Mouse (Mus musculus): ENCODE data around the gene Dab1. TPM values are rescaled to one million over a fixed set of nuclear protein-coding genes. Genes with fewer than 3 reads are reported as not detected.
A peak's percentile ranks its signal among the peaks of the same experiment; 100 is the strongest.

The Dab1 gene
- total RNA-seq, 2 experiments from 2014 or later = 0.21 TPM; not detected in 1

GRCm38 (mm10) chr4:103793589-103794312 is 174.6 kb downstream of the Dab1 start:
- intact Hi-C loops (cut with DNase I; ENCODE audit: low total_unique reads) = no loop called here
- DNase-seq = no peak

DNA sequence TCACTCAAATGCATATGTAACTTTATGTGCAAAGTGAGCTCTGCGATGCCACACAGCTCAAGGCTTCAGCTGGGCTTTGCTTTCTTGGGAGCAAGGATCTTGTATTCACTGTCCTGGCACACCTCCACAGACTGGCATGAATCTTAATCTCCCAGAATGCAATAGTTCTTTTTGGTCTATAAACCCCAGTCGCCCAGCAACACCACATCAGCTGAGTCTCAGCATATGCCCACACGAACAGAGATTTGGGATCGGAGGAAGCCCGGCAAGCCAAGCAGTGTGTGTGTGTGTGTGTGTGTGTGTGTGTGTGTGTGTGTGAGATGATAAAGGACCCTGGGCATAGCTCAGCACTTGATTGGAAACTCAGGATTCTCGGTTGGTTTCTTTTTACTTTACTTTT is 177.3 kb downstream of the Dab1 start:
- intact Hi-C loops (cut with DNase I; ENCODE audit: low total_unique reads) = no loop called here
- DNase-seq = no peak

- no peak for DNase-seq
- intact Hi-C loops (cut with DNase I; ENCODE audit: low total_unique reads) = no loop called here
These were observed 183.3 kb downstream of the Dab1 start for GRCm38 (mm10) chr4:103802439-103802838.

DNA sequence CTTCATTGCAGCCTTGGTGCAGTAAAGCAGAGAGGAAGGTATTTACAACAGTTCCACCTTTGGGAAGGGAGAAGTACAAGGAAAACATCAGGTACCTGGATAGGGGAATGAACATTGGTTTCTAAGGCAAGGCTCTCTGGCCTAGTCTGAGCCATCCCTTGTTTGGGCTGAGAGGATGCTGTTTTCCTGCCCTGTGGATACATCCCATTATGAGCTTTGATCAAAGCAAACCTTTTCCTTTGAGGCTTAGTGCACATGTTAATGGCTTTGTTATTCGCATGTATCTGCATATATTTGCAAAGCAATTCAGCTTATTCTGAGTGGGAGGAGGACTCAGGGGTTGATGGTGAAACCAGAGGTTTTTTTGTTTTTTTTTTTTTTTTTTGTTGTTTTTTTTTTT is 185.3 kb downstream of the Dab1 start:
- no peak for DNase-seq
- intact Hi-C loops (cut with DNase I; ENCODE audit: low total_unique reads) = no loop called here

DNA sequence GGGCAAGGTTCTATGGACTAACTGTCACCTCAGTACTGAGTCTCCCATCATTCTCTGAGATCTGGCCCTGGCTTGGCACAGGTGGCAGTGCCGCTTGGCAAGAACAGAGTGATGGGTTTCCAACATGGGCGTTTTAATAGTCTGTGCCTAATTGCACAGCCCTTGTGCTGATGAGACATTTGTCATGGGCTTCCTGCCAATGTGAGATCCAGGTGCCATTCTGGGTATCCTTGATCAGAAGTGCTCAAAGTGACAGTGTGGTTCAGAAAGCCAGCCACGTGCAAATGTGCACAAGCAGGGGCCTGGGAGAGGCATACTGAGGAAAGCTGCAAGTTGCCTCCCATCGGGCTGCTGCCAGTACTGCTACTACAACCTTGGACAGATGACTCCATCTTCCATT is 203.5 kb downstream of the Dab1 start:
- no peak for DNase-seq
- intact Hi-C loops (cut with DNase I; ENCODE audit: low total_unique reads) = no loop called here

DNA sequence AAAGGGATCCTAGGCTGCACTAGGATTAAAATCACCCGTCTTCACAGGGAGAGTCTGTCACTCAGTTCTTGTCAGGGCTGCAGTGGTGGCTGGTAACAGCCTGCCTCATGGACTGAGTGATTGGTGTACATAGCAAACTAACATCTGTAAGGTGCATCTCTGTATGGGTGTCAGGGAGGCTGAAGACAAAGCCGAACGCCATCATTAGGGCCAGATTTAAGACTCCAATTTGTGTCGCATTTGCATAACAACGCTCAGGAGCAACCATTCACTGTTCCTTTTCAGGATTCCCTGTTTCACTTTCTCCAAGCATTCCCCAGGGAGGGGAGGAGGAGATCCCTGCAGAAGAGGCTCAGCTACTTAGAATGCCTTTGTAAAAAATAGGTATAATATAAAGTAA is 219.2 kb downstream of the Dab1 start:
- intact Hi-C loops (cut with DNase I; ENCODE audit: low total_unique reads) = no loop called here
- no peak for DNase-seq

- intact Hi-C loops (cut with DNase I; ENCODE audit: low total_unique reads) = no loop called here
- no peak for DNase-seq
These were observed 220.4 kb downstream of the Dab1 start for GRCm38 (mm10) chr4:103839541-103839940.

- no peak for DNase-seq
- intact Hi-C loops (cut with DNase I; ENCODE audit: low total_unique reads) = no loop called here
These were observed 222.0 kb downstream of the Dab1 start for GRCm38 (mm10) chr4:103841126-103841525.

- intact Hi-C loops (cut with DNase I; ENCODE audit: low total_unique reads) = no loop called here
- no peak for DNase-seq
These were observed 225.5 kb downstream of the Dab1 start for GRCm38 (mm10) chr4:103844635-103845034.

DNA sequence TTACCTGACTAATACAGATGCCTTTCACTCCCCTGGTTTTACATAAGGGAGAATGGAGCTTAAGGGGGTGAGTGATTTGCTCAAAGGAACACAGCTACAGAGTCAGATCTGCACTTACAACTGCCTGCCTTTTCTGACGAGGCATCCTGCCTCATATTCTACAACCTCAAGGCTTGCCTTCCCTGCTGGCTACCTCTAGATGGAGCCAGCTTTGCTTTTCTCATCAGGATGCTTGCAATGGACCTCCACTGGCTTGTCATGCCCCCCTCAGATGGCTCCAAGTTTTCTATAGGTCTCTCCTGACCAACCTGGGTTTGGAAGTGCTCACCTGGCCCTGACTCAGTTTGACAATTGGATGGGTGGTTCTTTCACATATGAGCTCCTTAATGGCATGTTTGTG is 238.0 kb downstream of the Dab1 start:
- no peak for DNase-seq
- intact Hi-C loops (cut with DNase I; ENCODE audit: low total_unique reads) = no loop called here

- DNase-seq = no peak
- intact Hi-C loops (cut with DNase I; ENCODE audit: low total_unique reads) = loop anchor here (10.0 kb wide), 1 partner anchor 439 kb away; no protein-coding TSS in a partner anchor
These were observed 256.4 kb downstream of the Dab1 start for GRCm38 (mm10) chr4:103875564-103875963.

DNA sequence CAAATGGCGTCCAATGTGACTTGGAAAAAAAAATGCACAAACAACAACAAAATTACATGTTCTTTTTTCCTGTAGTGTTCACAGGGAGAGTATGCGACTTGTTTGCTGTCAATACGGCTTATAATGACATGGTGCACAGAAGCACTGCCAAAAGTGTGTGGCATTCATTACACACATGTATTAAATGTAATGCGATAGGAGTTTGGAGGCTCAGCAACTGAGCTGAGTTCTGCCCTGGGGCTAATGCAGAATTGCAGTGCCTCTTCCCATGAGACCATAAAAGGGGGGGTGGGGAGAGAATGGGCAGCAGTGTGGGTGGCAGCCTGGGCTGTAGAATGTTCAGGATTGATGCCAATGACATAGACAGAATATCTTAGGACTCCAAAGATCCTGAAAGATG is 259.7 kb downstream of the Dab1 start:
- no peak for DNase-seq
- intact Hi-C loops (cut with DNase I; ENCODE audit: low total_unique reads) = loop anchor here (1.0 to 10.0 kb wide), 2 partner anchors 20 to 436 kb away; no protein-coding TSS in a partner anchor

DNA sequence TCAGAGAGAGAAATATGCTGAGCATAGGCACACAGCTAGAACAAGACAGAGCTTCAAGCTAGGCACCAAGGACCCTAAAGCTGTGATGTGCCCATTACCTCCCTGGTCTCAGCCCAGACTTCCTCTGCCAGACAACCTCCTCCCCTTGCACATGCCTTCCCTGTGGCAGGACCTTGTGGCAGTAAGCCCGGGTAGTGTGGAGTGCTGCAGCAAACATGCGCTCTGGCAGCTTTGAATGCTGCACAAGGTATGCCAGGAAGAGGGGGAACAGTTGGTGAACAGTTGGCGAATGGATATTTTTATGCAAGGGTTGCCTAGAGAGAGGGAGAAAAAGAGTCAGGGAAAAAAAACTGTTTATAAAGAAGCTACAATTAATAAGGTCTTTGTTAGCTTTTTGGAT is 262.5 kb downstream of the Dab1 start:
- DNase-seq = no peak

DNA sequence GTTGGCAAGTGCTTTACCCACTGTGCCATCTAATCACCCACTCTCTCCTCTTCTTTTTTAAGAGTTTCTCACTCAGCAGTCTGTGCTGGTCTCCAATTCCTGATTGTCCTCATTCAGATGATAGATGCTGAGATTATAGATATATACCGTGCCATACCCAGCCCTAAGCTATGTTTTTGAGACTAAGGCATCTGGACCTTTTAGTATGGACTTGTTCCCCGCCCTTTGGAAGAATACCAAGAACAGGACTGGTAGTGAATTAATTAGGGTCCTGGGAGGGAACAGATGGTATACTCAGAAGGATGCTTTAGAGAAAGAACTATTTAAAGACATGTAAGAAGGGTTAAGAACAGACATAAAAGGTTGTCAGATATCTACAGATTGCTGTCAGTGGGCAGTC is 268.9 kb downstream of the Dab1 start:
- intact Hi-C loops (cut with DNase I; ENCODE audit: low total_unique reads) = no loop called here
- no peak for DNase-seq

More for the DNA sequence above, 262.5 kb downstream of the Dab1 start:
- intact Hi-C loops (cut with DNase I; ENCODE audit: low total_unique reads) = no loop called here

GRCm38 (mm10) chr4:103889110-103889509 is 270.0 kb downstream of the Dab1 start:
- DNase-seq = no peak
- intact Hi-C loops (cut with DNase I; ENCODE audit: low total_unique reads) = no loop called here

DNA sequence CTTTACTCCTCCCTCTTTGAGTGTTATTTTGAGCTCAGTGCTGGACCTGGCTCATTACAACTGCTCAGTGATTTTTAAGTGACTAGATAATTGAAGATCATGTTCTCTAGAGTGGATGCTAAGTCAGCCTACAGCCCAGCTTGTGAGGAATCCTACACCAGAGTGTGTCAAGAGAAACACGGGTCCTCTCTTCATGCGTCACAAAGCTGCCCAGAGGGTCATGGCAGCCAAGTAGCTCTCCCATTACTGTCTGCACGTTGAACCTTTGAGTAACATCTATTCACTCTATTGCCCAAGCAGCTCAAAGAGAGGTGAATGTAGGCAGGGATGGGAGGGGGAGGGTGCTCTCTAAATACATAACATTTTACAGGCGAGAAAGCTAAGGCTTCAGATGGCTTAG is 277.6 kb downstream of the Dab1 start:
- intact Hi-C loops (cut with DNase I; ENCODE audit: low total_unique reads) = no loop called here
- DNase-seq = no peak

GRCm38 (mm10) chr4:103897702-103898101 is 278.5 kb downstream of the Dab1 start:
- no peak for DNase-seq
- intact Hi-C loops (cut with DNase I; ENCODE audit: low total_unique reads) = no loop called here

GRCm38 (mm10) chr4:103911441-103911840 is 292.3 kb downstream of the Dab1 start:
- intact Hi-C loops (cut with DNase I; ENCODE audit: low total_unique reads) = no loop called here
- DNase-seq = no peak

GRCm38 (mm10) chr4:103912071-103912470 is 292.9 kb downstream of the Dab1 start:
- no peak for DNase-seq
- intact Hi-C loops (cut with DNase I; ENCODE audit: low total_unique reads) = no loop called here

- intact Hi-C loops (cut with DNase I; ENCODE audit: low total_unique reads) = no loop called here
- DNase-seq = no peak
These were observed 303.3 kb downstream of the Dab1 start for GRCm38 (mm10) chr4:103922431-103922931.

GRCm38 (mm10) chr4:103926682-103927081 is 307.5 kb downstream of the Dab1 start:
- intact Hi-C loops (cut with DNase I; ENCODE audit: low total_unique reads) = no loop called here
- DNase-seq = peak; percentile 4

DNA sequence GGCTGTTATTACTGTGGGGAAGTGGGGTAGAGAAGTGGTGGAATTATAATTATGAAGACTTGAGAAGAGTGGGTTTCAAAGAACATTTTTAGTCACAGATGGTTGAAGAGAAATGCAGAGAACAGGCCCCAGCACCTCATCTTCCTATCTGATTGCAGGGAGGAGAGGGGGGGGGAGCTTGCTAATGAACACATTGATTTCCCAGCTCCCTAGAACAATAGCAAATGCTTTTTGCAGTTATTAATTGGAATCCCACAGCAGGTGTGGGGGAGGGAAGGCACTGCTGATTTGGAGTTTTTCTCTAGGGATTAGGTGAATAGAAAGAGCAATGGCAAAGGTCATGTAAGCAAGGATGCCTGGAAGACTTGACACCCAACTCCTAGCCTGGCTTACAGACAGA is 310.5 kb downstream of the Dab1 start:
- intact Hi-C loops (cut with DNase I; ENCODE audit: low total_unique reads) = no loop called here
- no peak for DNase-seq
